Mouse (Mus musculus): ENCODE results near the gene Txndc11.

Txndc11 gene

GRCm38 (mm10) chr16:11028206-11028605 lies 106.2 kb downstream of the Txndc11 start:
- peak; percentile 68 for DNase-seq (ENCODE audit: extremely low read depth, insufficient read length, low spot score)

All from 3134 (cell line).